Mouse (Mus musculus): ENCODE results near the gene Lmcd1. TPM values are rescaled to one million over a fixed set of nuclear protein-coding genes. Genes with fewer than 3 reads are reported as not detected.
"Not testable (repeated sequence)": the region's sequence is repeated elsewhere in the genome, so short reads cannot be mapped to it uniquely, and the experiment has no call there.

Lmcd1 gene
- 1 to 10 TPM; 7.3 to 8.4 TPM for total RNA-seq (2021)

DNA sequence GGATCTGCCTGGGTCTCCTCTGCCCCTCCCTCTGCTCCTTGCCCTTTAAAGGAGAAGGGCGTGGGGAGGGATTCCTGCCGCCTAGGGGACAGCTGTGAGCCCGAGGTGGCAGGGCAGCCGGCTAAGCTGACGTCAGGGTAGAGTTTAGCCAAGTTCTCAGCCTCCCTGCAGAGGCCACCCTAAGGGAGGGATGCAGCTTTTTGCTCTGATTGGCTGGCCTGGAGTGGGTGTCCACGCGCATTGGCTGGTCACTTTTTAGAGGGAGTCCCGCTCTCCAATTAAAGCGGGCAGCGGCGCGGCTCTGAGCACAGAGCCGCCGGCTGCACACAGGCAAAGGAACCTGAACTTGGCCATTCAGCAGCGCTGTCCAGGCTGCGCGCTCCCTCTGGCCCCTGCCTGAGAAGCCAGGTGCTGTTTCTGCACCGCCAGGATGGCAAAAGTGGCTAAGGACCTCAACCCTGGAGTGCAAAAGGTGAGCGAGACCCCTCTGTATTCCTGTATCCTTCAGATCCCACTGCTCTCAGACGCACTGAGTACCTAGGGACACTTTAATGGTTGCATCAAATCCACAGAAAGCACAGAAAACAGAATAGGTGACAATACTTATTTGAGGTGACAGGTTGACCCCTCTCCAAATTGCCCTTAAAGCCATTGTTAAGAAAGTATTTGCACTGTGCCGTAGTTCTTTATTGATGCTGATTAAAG lies at the start of gene Lmcd1:
Gene Lmcd1 (plus strand): TSS at position 258 of the 705 bp plus-strand sequence.
- peak; percentile 13 to 39 for DNase-seq (ENCODE audit: extremely low spot score in 1 of 2, low spot score in 1 of 2)

DNA sequence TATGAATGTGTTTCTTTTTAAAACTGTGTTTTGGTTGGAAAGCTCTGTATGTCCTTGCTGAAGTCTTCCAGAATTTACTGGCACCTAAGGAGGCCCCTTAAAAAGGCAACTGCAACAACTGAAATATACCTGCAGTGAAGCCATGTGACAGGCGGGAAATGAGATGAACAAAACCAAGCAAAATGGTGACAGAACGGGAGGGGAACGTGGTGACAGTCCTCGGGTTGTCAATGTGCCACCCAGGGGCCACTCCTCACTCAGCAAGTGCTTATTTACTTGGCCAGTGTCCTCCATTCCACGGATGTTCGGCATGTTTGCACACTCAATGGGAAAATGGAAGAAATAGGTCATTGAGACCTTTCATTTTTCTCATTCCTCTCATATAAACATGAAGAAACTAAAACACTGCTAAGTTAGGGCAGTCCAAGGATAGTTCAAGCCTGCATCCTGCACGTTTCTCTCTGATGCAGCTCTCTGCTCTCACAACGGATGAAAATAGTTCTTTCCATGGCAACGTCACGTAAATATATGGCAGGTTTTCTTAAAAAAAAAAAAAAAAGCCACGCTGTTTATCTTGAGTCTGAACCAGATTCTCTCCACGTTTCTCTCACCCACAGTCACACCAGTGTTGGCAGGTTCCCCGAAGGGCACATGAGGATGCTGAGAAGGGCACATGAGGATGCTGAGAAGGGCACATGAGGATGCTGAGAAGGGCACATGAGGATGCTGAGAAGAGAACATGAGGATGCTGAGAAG lies 49.5 kb upstream of the Lmcd1 start:
- no peak for DNase-seq (ENCODE audit: extremely low spot score in 1 of 2, low spot score in 1 of 2)

- no peak for DNase-seq (ENCODE audit: extremely low spot score in 1 of 2, low spot score in 1 of 2)
Observed at GRCm38 (mm10) chr6:112236775-112237174, 36.8 kb upstream of the Lmcd1 start.

DNA sequence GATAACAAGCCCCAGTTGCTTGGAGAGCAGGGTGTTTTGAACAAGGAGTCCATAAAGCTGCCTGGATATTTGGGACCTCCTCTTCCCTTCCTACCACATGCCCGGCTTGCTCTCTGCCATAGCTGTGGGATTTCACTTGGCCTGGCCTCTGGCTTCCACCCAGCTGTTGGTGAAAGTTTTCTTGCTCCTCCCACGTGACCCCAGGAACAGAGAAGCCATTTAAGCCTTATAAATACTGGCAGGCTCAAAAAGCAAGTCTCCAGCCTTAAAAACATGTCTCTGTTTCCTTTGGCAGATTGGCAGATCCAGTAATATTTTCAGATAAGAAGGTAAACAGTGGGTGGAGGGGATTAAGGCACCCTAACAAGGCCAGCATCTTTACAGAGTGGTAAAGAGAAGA lies 31.3 kb upstream of the Lmcd1 start:
- no peak for DNase-seq (ENCODE audit: extremely low spot score in 1 of 2, low spot score in 1 of 2)

DNA sequence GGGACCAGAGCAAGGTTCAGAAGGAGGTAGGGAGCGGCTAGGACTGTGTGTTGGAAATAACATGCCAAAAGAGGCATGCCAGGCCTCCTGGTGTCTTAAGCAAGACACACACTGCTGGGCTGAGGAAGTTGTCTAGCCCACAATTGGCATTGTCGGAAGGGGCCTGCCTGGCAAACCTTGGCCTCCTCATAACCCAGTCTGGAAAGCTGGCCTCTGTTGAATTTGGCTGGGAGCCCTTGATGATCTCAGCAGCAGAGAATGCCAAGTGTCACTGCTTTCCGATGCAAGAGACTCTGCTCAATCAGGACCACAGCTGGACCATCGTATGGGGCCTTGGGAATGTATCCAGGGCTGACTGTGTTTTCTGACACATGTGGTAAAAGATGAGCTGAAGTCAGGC lies 27.9 kb upstream of the Lmcd1 start:
- DNase-seq (ENCODE audit: extremely low spot score in 1 of 2, low spot score in 1 of 2): peak in 1 of 2 experiments; percentile 19

DNA sequence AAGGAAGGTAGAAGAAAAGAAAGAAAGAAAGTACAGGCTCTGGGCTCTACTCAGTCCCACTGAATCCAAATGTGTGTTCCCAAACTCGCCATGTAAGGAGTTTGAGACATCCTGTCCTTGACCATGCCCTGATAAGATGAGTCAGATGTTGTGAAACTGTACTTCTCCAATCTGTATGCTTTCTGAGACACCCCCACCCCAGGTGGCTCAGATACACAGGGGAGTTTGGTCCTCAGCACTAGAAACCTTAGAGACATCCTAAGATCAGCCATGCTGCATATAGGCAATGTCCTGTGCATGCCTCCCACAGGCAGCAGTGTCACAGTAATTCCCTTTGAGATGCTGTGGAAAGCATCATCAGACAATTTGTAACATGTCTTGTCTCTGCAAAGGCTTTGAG lies 26.9 kb upstream of the Lmcd1 start:
- no peak for DNase-seq (ENCODE audit: extremely low spot score in 1 of 2, low spot score in 1 of 2)

DNA sequence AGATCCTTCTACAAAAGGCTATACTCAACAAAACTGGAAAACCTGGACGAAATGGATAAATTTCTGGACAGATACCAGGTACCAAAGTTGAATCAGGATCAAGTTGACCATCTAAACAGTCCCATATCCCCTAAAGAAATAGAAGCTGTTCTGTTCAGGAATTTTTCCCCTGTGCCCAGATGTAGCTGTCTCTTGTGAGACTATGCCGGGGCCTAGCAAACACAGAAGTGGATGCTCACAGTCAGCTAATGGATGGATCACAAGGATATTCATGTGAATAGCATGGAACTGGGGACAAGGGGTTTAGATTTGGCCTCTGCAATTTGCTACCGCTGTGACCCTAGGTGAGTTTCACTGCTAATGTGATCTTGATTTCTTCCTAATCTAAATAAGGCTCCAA lies 19.6 kb upstream of the Lmcd1 start:
- DNase-seq (ENCODE audit: extremely low spot score in 1 of 2, low spot score in 1 of 2): not testable (repeated sequence)

DNA sequence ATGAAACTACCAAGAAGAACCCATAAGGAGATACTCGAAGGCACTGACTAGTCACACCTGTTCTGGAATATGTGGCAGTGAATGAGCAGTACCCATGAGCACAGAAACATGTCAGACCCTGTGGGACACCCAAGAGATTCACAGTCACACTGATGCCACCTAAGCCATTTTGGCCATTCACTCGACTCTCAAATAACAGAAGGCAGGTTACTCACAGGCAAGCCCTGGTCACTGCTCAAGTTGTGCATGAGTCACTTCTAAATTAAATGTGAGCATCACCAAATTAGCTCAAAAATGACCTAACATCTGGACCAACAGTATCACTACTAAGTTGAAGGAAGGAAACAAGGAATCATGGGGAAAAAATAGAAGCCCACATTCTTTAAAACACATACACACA lies 18.6 kb upstream of the Lmcd1 start:
- DNase-seq (ENCODE audit: extremely low spot score in 1 of 2, low spot score in 1 of 2): no peak

DNA sequence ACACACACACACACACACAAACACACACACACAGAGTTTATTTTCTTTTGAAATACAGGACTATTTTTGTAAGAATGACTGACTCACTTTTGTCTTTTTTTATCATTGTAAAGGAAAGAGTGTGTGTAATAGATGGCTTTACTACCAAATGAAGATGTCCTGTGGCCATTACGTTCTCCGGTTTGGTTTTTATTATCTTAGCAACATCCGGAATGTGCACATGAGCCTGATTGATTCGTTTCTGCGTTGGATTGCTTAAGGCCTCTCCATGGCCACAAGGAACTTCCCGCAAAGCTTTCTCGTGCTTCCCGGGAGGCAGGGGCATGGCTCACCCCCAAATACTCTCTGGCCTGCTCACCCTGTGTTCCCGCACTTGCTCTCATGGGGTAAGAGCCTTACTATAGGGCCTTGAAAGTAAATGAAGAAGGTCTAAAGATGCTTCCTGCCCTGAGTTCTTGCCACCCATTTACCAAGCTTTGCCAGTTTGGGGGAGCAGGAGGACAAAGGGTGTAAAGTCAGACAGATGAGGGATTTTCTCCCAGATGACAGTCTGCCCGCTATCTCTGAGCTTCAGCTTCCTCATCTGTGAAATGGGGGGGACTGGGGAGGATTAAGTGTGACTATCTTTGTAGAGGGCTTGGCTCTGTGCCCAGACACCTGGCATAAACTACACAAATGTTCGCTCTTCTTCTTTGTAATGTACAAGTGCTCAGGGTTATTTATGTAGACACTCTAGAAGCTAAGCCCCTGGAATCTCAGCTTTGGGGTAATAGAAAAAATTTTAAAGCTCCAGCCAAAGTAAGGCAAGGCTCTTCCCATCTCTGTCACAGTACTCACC lies 18.0 kb upstream of the Lmcd1 start:
- no peak for DNase-seq (ENCODE audit: extremely low spot score in 1 of 2, low spot score in 1 of 2)

GRCm38 (mm10) chr6:112256599-112256998 lies 17.0 kb upstream of the Lmcd1 start:
- no peak for DNase-seq (ENCODE audit: extremely low spot score in 1 of 2, low spot score in 1 of 2)

GRCm38 (mm10) chr6:112261089-112261488 lies 12.5 kb upstream of the Lmcd1 start:
- no peak for DNase-seq (ENCODE audit: extremely low spot score in 1 of 2, low spot score in 1 of 2)

DNA sequence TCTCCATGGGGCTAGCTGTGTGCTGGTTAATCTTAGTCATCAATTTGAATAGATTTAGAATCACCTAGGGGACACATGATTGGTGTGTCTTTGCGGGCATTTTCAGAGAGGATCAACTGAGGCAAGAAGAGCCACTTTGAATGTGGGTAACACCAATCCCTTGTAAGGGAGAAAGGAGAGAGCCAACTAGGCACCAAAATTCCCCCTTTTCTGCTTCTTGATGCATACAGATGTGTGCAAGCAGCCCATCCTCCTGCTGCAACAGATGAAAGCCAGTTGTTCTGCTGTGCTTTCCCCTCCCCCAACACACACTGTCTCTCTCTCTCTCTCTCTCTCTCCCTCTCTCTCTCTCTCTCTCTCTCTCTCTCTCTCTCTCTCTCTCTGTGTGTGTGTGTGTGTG lies 9.2 kb upstream of the Lmcd1 start:
- no peak for DNase-seq (ENCODE audit: extremely low spot score in 1 of 2, low spot score in 1 of 2)

DNA sequence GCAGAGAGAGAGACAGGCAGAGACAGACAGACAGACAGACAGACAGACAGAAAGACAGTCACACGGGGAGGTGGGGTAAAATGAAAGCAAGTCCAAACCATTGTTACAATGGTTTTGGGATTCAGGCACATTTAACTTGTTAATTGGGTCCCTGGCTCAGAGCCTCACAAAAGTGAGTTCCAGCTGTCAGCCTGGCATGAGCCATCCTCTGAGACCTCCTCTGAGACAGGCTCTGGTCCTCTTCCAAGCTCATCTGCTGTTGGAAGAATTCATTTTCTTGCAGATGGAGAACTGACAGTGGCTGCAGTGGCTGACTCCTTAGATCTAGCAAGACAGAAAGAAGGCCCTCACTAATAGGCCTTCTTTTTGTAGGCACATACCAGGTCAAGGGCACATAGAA lies 6.9 kb upstream of the Lmcd1 start:
- DNase-seq (ENCODE audit: extremely low spot score in 1 of 2, low spot score in 1 of 2): peak; percentile 23 to 27

- no peak for DNase-seq (ENCODE audit: extremely low spot score in 1 of 2, low spot score in 1 of 2)
Observed at GRCm38 (mm10) chr6:112267661-112268357, 5.7 kb upstream of the Lmcd1 start.

DNA sequence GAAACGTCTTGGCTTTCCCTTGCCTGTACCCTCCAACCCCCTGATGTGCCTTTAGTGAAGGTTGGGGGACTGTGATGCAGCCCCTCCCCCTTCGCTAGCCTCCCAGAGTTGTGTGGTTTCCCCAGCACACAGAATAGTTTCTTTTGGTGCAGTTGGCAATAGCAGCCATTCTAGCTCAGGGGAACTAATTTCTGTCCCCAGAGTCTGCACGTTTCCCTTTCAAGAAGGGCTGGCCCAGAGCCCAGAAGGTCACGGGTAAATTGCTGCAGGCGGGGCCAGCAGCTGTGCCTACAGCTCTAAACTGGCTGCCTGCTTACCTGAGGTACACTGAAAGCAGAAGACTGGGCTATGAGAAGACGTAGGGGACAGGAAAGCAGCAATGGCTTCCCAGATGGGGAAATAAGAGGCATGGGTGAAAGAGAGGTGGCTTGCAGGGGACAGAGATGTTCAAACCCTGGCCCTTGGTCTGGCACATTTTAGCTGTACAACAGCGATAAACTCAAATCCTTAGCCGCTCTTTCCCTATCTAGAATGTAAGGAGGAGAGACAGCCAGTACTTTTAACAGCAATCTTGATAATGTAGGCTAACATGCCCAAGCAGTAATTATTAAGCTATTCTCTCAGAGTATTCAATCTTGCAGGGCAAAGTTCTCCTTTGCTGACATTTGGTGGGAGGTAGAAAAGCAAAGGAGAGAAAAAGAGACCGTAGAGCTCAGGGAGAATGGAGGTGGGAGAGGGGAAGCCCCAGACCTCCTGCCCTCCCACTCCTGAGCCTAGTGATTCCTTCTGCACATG lies 900 bp downstream of the Lmcd1 start:
- DNase-seq (ENCODE audit: extremely low spot score in 1 of 2, low spot score in 1 of 2): peak in 1 of 2 experiments; percentile 31

DNA sequence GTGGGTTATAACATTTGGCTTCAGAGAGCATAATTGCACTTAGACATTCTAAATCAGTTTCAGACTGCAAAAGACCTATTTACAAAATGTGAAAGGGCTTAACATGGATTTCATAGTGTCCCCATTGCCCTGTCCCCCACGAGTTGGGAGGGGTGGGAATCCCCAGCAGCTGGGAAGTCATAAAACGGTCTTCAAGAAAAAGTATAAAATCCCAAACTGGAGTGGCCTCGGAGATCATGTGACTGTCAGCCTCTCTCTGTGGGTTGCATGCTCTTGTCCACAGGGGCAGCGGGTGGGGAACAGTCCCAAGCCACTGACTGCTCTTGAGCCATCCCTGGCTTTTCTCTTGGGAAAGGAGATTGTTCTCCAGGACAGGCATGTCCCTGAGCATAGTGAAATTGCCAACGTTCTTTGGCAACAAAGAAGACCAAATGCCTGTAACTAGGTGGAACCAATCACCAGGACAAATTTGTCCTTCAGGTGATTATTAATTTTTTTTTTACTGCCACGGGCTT lies 2.2 kb downstream of the Lmcd1 start:
- DNase-seq (ENCODE audit: extremely low spot score in 1 of 2, low spot score in 1 of 2): no peak

DNA sequence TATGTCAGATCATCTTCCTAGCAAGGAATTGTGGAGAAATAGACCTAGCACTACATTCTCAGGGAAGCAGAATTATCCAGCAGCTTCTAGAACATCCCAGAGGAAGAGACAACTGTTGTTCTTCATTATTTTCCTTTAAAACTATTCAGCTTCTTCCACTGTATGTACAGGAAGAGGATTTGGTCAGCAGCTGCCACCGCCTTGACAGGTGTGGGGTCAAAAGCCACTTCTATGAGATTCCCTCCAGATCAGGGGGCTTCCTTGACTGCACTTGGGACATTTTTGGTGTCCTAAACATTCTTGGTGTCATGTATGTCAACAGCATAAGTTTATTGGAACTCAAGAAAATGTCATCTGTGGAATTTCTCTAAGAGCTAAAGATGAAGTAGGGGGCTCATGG lies 5.2 kb downstream of the Lmcd1 start:
- DNase-seq (ENCODE audit: extremely low spot score in 1 of 2, low spot score in 1 of 2): no peak

GRCm38 (mm10) chr6:112280161-112280560 lies 6.6 kb downstream of the Lmcd1 start:
- no peak for DNase-seq (ENCODE audit: extremely low spot score in 1 of 2, low spot score in 1 of 2)

DNA sequence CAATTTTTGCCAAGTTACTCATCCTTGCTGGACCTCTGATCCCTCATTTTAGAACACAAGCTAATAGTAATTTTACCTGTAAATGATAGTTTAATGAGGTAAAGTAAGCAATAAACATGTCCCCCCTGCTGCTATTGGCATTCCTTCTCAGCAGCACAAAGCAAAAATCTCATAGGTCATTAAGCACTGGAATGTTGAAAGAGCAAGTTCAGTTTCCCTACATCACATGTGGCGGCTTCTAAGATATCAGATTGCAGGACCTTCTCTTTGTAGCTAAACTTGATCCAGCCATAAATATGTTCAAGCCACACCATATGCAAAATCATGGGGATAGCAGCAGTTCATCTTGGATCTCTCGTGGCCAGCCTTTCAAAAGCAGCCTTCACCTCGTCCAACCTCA lies 7.4 kb downstream of the Lmcd1 start:
- no peak for DNase-seq (ENCODE audit: extremely low spot score in 1 of 2, low spot score in 1 of 2)

DNA sequence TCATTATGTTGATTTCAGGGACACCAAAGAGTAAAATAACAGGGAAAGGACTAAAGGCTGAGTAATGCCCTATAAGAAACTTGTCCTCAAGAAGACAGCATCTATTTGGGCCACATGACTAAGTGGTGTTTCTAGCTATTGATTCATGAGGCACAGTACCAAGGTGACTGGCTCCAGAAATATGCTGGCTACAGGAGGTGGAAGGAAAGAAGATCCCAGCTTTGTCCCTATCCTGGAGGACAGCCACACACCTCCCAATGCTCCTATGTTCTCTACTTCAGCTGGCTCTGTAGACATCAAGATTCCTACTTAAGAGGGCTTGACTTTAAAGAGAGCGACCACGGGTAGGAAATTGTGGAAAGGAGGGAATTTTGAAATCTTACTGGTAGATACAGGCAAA lies 8.4 kb downstream of the Lmcd1 start:
- no peak for DNase-seq (ENCODE audit: extremely low spot score in 1 of 2, low spot score in 1 of 2)

Data from layer of hippocampus, postnatal 25 days (tissue).